Mouse (Mus musculus) thymus, adult 2 months (tissue): ENCODE measurements around the gene Slc35a5.

Experiments used
- CTCF ChIP-seq: fragments of 200-500 bp; IDR thresholded peaks from 2 replicates; pipeline ENCODE4 v1.5.1; 2012; ENCODE audit warnings: mild to moderate bottlenecking, control low read depth, low read length, moderate library complexity, borderline replicate concordance; ENCODE audit not compliant: control insufficient read depth, poor library complexity, insufficient read depth; ENCODE audit errors: extremely low read depth
- POLR2A ChIP-seq: fragments of 200-500 bp; IDR thresholded peaks from 2 replicates; pipeline ENCODE4 v1.6.1; 2012; ENCODE audit warnings: mild to moderate bottlenecking, low read length, control low read depth, moderate library complexity; ENCODE audit not compliant: control insufficient read depth, poor library complexity, insufficient read depth; ENCODE audit errors: extremely low read depth

DNA sequence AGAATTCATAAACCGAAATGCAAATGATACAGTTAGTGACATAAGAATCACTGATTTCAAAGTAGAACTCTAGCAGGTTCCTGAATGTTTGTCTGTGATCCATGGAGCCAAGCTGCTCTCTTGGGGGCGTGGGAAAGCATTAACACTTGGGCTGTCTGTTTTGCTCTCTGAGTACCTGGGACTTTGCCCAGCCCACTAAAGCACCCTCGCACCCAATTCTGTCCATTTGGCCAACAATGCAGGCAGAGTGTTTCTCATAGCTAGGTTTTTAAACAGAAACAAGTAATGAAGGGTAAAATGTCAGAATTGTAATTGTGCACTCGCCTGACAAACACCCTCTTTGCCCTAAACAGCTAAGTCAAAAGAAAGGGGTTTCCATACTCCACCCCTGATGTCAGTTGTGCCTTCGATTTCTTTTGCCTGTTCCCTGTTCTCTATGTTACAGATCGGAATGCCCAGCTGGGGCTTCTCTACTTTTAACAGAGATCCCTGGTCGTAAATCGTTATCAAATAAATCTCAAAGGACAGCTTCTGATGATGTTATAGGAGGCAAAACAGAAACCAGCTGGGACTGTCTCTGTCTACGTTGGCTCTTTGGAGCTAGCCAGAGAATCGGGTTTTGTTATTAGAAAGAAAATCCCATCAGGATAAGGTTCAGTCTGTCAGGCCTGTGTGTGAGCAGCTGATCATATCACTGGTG, 60.2 kb downstream of the Slc35a5 start:
- TF ChIP-seq CTCF = no peak
- no peak for TF ChIP-seq POLR2A
